In the genomic region with DNA sequence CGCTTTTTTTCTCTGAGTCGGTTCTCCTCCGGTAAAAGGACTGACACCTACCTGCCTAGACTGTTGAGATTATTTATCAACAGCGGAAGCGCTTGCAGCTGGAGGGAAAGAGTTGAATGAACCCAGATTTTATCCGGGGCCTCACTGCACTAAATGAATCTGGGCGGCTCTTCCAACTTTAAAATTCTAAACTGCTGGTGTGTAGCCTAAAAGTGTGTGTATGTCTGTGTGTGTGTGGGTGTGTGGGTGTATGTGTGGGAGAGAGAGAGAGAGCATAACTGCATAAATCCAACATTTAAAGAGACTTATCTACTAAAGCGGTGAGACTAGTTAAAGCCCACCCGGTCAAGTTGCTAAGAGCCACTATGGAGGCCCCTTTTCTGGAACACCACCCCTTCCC, we compare ENCODE assay signal across 8 mouse cellular contexts. TPM values are rescaled to one million over a fixed set of nuclear protein-coding genes. Genes with fewer than 3 reads are reported as not detected.
DNase-seq lines count a peak whose midpoint lies in the region; ATAC-seq and TF ChIP-seq lines count a peak whose summit lies in the region.

No protein-coding gene starts in this region.

- TF ChIP-seq POLR2A in MEL (IDR thresholded peaks at IDR 0.05; ENCODE audit: control insufficient read depth in 1 of 2, insufficient read depth in 1 of 2, low read depth in 1 of 2, low read length in 2 of 2, poor library complexity in 1 of 2): no peak

- no peak for TF ChIP-seq RAD21 in MEL (IDR thresholded peaks at IDR 0.05; ENCODE audit: low read depth, low read length)

- H3K4me1 ChIP-seq in kidney, embryonic 14.5 days (ENCODE audit: control insufficient read depth, insufficient read depth, low read length): peaks cover 19% of the 10 kb centered on the region; the same call in 1 of the 2 replicates
- H3K4me1 ChIP-seq in MEL (ENCODE audit: control insufficient read depth in 1 of 2, insufficient read depth in 2 of 2, low read length in 2 of 2): peaks cover 3 to 11% of the 10 kb centered on the region in 2 experiments; a peak in 2 of 4 replicates
- peaks cover 8% of the 10 kb centered on the region for H3K4me1 ChIP-seq in forebrain, postnatal 0 days (ENCODE audit: insufficient read depth)

- TF ChIP-seq CTCF in MEL (IDR thresholded peaks at IDR 0.05 in 2 of 3, conservative IDR thresholded peaks at IDR 0.05 in 1 of 3; ENCODE audit: control insufficient read depth in 1 of 3, insufficient read depth in 1 of 3, low read depth in 2 of 3, low read length in 3 of 3, poor library complexity in 1 of 3, severe bottlenecking in 1 of 3): no peak
- no peak for TF ChIP-seq CTCF in forebrain, postnatal 0 days (IDR thresholded peaks at IDR 0.05; ENCODE audit: low read depth)

- H3K27ac ChIP-seq in kidney, embryonic 14.5 days (ENCODE audit: low read depth, low read length): peak overlapping the region; percentile 53; the same call in 1 of the 2 replicates
- peak overlapping the region; percentile 61 for H3K27ac ChIP-seq in MEL (ENCODE audit: control insufficient read depth, low read depth, low read length)
- peak overlapping the region; percentile 54 for H3K27ac ChIP-seq in forebrain, postnatal 0 days (ENCODE audit: low read depth, low read length)
- H3K27ac ChIP-seq in macrophage: peak overlapping the region; percentile 77

- H3K9ac ChIP-seq in kidney, embryonic 14.5 days (ENCODE audit: low read depth, low read length): peak overlapping the region; percentile 63
- peak overlapping the region; percentile 68 for H3K9ac ChIP-seq in MEL (ENCODE audit: control insufficient read depth, low read depth, low read length, poor library complexity, severe bottlenecking)
- H3K9ac ChIP-seq in forebrain, postnatal 0 days: peak overlapping the region; percentile 62

- 23% methylated on average over 9 of the region's 9 CpGs for WGBS in kidney, embryonic 14.5 days
- WGBS in forebrain, postnatal 0 days: 21% methylated on average over 9 of the region's 9 CpGs
- WGBS in macrophage (ENCODE audit: missing documents): 30% methylated on average over 9 of the region's 9 CpGs

- ATAC-seq in kidney, embryonic 14.5 days (ENCODE audit: low FRiP score, low TSS enrichment): no peak
- ATAC-seq in forebrain, postnatal 0 days: no peak
- no peak for ATAC-seq in activated CD4-positive, CD25-positive, alpha-beta regulatory T cell, adult 4 months

- no peaks in the 10 kb centered on the region for H3K27me3 ChIP-seq in kidney, embryonic 14.5 days (ENCODE audit: control insufficient read depth, insufficient read depth, low read length)
- no peaks in the 10 kb centered on the region for H3K27me3 ChIP-seq in MEL (ENCODE audit: control insufficient read depth in 1 of 2, insufficient read depth in 2 of 2, low read length in 2 of 2)
- no peaks in the 10 kb centered on the region for H3K27me3 ChIP-seq in forebrain, postnatal 0 days (ENCODE audit: insufficient read depth, low read length)

- peak overlapping the region; percentile 52 for H3K4me3 ChIP-seq in kidney, embryonic 14.5 days (ENCODE audit: low read length)
- H3K4me3 ChIP-seq in MEL (ENCODE audit: control insufficient read depth in 1 of 2, insufficient read depth in 1 of 2, low read depth in 2 of 2, low read length in 2 of 2) (peak overlapping the region; percentile 79 to 93), macrophage (ENCODE audit: inconsistent target) (peak overlapping the region; percentile 79)
- peak overlapping the region; percentile 97 for H3K4me3 ChIP-seq in forebrain, postnatal 0 days (ENCODE audit: low read depth, low read length)

- H3K4me2 ChIP-seq in kidney, embryonic 14.5 days (replicated peaks; ENCODE audit: low read depth, low read length): peak overlapping the region; percentile 58
- H3K4me2 ChIP-seq in forebrain, postnatal 0 days (ENCODE audit: low read depth): peak overlapping the region; percentile 52

- no peaks in the 10 kb centered on the region for H3K9me3 ChIP-seq in kidney, embryonic 14.5 days (ENCODE audit: control insufficient read depth, low read length)
- no peaks in the 10 kb centered on the region for H3K9me3 ChIP-seq in MEL (replicated peaks; ENCODE audit: insufficient read depth, low read length)
- no peaks in the 10 kb centered on the region for H3K9me3 ChIP-seq in forebrain, postnatal 0 days (ENCODE audit: low read length)

- H3K79me2 ChIP-seq in MEL (ENCODE audit: control insufficient read depth, insufficient read depth, low read length, poor library complexity) (peaks cover 2% of the 10 kb centered on the region), macrophage (ENCODE audit: inconsistent target) (peaks cover 41% of the 10 kb centered on the region)

- 0 out of 4 replicates have a peak, but pooled peaks of 1 of the 2 experiments have one; percentile 24 for TF ChIP-seq EP300 in MEL (IDR thresholded peaks at IDR 0.05; ENCODE audit: low read depth in 1 of 2, low read length in 2 of 2)

- no peaks in the 10 kb centered on the region for H3K36me3 ChIP-seq in kidney, embryonic 14.5 days (ENCODE audit: control insufficient read depth, insufficient read depth, low read length)
- H3K36me3 ChIP-seq in MEL (ENCODE audit: control insufficient read depth in 1 of 2, insufficient read depth in 2 of 2, low read length in 2 of 2) (peaks cover 0 to 4% of the 10 kb centered on the region in 2 experiments; a peak in 2 of 4 replicates), macrophage (ENCODE audit: inconsistent target) (no peaks in the 10 kb centered on the region)
- no peaks in the 10 kb centered on the region for H3K36me3 ChIP-seq in forebrain, postnatal 0 days (ENCODE audit: insufficient read depth)

- DNase-seq in kidney, postnatal 4 days: no peak
- DNase-seq in MEL (ENCODE audit: low read depth, low spot score): no peak
- no peak for DNase-seq in forebrain, postnatal 0 days
- DNase-seq in cerebellum, adult 11-12 months: no peak
- no peak for DNase-seq in kidney, adult 9 months

TF ChIP-seq in MEL, 35 proteins besides CTCF, POLR2A, EP300 and RAD21:
- TF ChIP-seq RCOR1 (IDR thresholded peaks at IDR 0.05; ENCODE audit: low read depth, low read length): peak; percentile 71
- no peak for TF ChIP-seq KAT2A (conservative IDR thresholded peaks at IDR 0.05; ENCODE audit: low read depth, low read length)
- TF ChIP-seq ZMIZ1 (IDR thresholded peaks at IDR 0.05; ENCODE audit: low read depth, low read length): no peak
- TF ChIP-seq TCF12 (IDR thresholded peaks at IDR 0.05; ENCODE audit: low read depth, low read length): 0 out of 2 replicates have a peak, but pooled peaks have one; percentile 5

RNA-seq across cellular contexts. Expression of a gene that starts 0.7 kb away (rescaled TPM):
- polyA plus RNA-seq in kidney, embryonic 14.5 days (2014; fragmentation: Nextera tagmentation; extraction: Ambion mirVana): 23.1 and 28.2 TPM in 2 replicates
- total RNA-seq in MEL (2012; rRNA removed): 2.6 and 3.6 TPM in 2 replicates
- 10 to 100 TPM in 1 of 2 experiments, not detected in 1; 11.9 TPM for polyA plus RNA-seq in MEL (2012; ENCODE audit: insufficient read depth in 1 of 2, insufficient read length in 2 of 2, low read depth in 1 of 2, low replicate concordance in 2 of 2, missing spikeins in 1 of 2)
- 23.8 and 26.0 TPM in 2 replicates for total RNA-seq in forebrain, postnatal 0 days (2014; rRNA removed)
- 15.5 and 19.6 TPM in 2 replicates for polyA plus RNA-seq in forebrain, postnatal 0 days (2015; fragmentation: Nextera tagmentation; extraction: Ambion mirVana)
- total RNA-seq in macrophage (2018; cell fraction: chromatin; rRNA removed): 100 to 1,000 TPM; 109 to 706 (median 261) TPM
- 10 to 100 TPM; 42.3 to 93.8 (median 61.3) TPM for total RNA-seq in macrophage (2018; cell fraction: cytosol; rRNA removed)
- 100 to 1,000 TPM in 23 of 26 experiments, 10 to 100 TPM in 3; 69.7 to 321 (median 147) TPM for total RNA-seq in macrophage (2018; cell fraction: nucleus; rRNA removed)
- 27.7 to 61.9 TPM (median 51.4 TPM) in 3 replicates for polyA plus RNA-seq in macrophage (2018)
- polyA plus RNA-seq in activated CD4-positive, CD25-positive, alpha-beta regulatory T cell, adult 4 months (2017; shearing (Covaris generic)): 10 to 100 TPM; 45.2 to 54.3 TPM

RNA-seq across cellular contexts. Expression of a gene that starts 44.0 kb away (rescaled TPM):
- 0.71 and 1.0 TPM in 2 replicates for polyA plus RNA-seq in kidney, embryonic 14.5 days (2014; fragmentation: Nextera tagmentation; extraction: Ambion mirVana)
- total RNA-seq in MEL (2012; rRNA removed): not detected in 2 replicates
- not detected for polyA plus RNA-seq in MEL (2012; ENCODE audit: insufficient read depth in 1 of 2, insufficient read length in 2 of 2, low read depth in 1 of 2, low replicate concordance in 2 of 2, missing spikeins in 1 of 2)
- 4.5 and 4.8 TPM in 2 replicates for total RNA-seq in forebrain, postnatal 0 days (2014; rRNA removed)
- polyA plus RNA-seq in forebrain, postnatal 0 days (2015; fragmentation: Nextera tagmentation; extraction: Ambion mirVana): 3.2 and 4.7 TPM in 2 replicates
- total RNA-seq in macrophage (2018; cell fraction: chromatin; rRNA removed): not detected
- total RNA-seq in macrophage (2018; cell fraction: cytosol; rRNA removed): not detected
- not detected for total RNA-seq in macrophage (2018; cell fraction: nucleus; rRNA removed)
- not detected in 3 replicates for polyA plus RNA-seq in macrophage (2018)
- under 1 TPM in 1 of 2 experiments, not detected in 1; 0.30 TPM for polyA plus RNA-seq in activated CD4-positive, CD25-positive, alpha-beta regulatory T cell, adult 4 months (2017; shearing (Covaris generic))
